Mouse (Mus musculus) MEL (cell line): ENCODE data around the gene Bace1. TPM values are rescaled to one million over a fixed set of nuclear protein-coding genes. Genes with fewer than 3 reads are reported as not detected.
A peak's percentile ranks its signal among the peaks of the same experiment; 100 is the strongest.

Source experiments
- DNase-seq: peaks from one replicate; pipeline ENCODE4 v3.0.0; 2011; ENCODE audit warnings: low read depth, low spot score
- H3K27ac ChIP-seq: 2 replicates; pipeline ENCODE4 v1.5.1; 2012; ENCODE audit warnings: low read depth, mild to moderate bottlenecking, control low read depth, low read length, moderate library complexity; ENCODE audit not compliant: control insufficient read depth
- H3K27me3 ChIP-seq, 2 experiments: fragments of 150-350 bp in 1 of 2; sonication (generic) in 1 of 2; 2 replicates each; pipeline ENCODE4 v1.6.1; 2012; ENCODE audit warnings: low read length in 2 of 2, mild to moderate bottlenecking in 2 of 2, improper control_type of control experiment in 1 of 2, moderate library complexity in 1 of 2; ENCODE audit not compliant: insufficient read depth in 2 of 2, control insufficient read depth in 1 of 2
- H3K36me3 ChIP-seq, 2 experiments: 2 replicates each; pipeline ENCODE4 v1.6.1; 2012 to 2014; ENCODE audit warnings: low read length in 2 of 2, improper control_type of control experiment in 1 of 2, inconsistent platforms in 1 of 2, mild to moderate bottlenecking in 1 of 2; ENCODE audit not compliant: insufficient read depth in 2 of 2, control insufficient read depth in 1 of 2
- H3K4me1 ChIP-seq, 2 experiments: fragments of 150-350 bp in 1 of 2; sonication (generic) in 1 of 2; 2 replicates each; pipeline ENCODE4 v1.6.1; 2012; ENCODE audit warnings: low read length in 2 of 2, improper control_type of control experiment in 1 of 2, mild to moderate bottlenecking in 1 of 2; ENCODE audit not compliant: insufficient read depth in 2 of 2, control insufficient read depth in 1 of 2
- H3K4me3 ChIP-seq, 2 experiments: fragments of 150-350 bp in 1 of 2; sonication (generic) in 1 of 2; 2 replicates each; pipeline ENCODE4 v1.5.1; 2012; ENCODE audit warnings: low read depth in 2 of 2, low read length in 2 of 2, mild to moderate bottlenecking in 2 of 2, moderate library complexity in 2 of 2, control low read depth in 1 of 2, improper control_type of control experiment in 1 of 2; ENCODE audit not compliant: control insufficient read depth in 1 of 2, insufficient read depth in 1 of 2
- H3K79me2 ChIP-seq: 2 replicates; pipeline ENCODE4 v1.6.1; 2012; ENCODE audit warnings: mild to moderate bottlenecking, low read length, moderate library complexity; ENCODE audit not compliant: control insufficient read depth, poor library complexity, insufficient read depth
- H3K9ac ChIP-seq: 2 replicates; pipeline ENCODE4 v1.6.1; 2012; ENCODE audit warnings: low read depth, mild to moderate bottlenecking, control low read depth, low read length, moderate library complexity; ENCODE audit not compliant: control insufficient read depth, poor library complexity, severe bottlenecking
- H3K9me3 ChIP-seq: fragments of 150-350 bp; sonication (generic); replicated peaks from 2 replicates; pipeline ENCODE4 v1.6.1; 2012; ENCODE audit warnings: mild to moderate bottlenecking, low read length, improper control_type of control experiment, moderate library complexity; ENCODE audit not compliant: insufficient read depth
- BHLHE40 ChIP-seq: IDR thresholded peaks from 2 replicates; pipeline ENCODE4 v1.6.1; 2012; ENCODE audit warnings: low read depth, mild to moderate bottlenecking, inconsistent platforms, low read length, improper control_type of control experiment, borderline replicate concordance
- CHD2 ChIP-seq: IDR thresholded peaks from 2 replicates; pipeline ENCODE4 v1.6.1; 2011; ENCODE audit warnings: low read length, improper control_type of control experiment
- CTCF ChIP-seq, 3 experiments: IDR thresholded peaks in 2 of 3; conservative IDR thresholded peaks in 1 of 3; 2 replicates each; pipeline ENCODE4 v1.5.1; 2011 to 2012; ENCODE audit warnings: low read length in 3 of 3, low read depth in 2 of 3, mild to moderate bottlenecking in 2 of 3, improper control_type of control experiment in 1 of 3, inconsistent platforms in 1 of 3, mixed read lengths in 1 of 3, moderate library complexity in 1 of 3; ENCODE audit not compliant: control insufficient read depth in 1 of 3, insufficient read depth in 1 of 3, poor library complexity in 1 of 3, severe bottlenecking in 1 of 3
- GATA1 ChIP-seq: IDR thresholded peaks from 2 replicates; pipeline ENCODE4 v1.6.1; 2011; ENCODE audit warnings: low read depth, low read length, improper control_type of control experiment
- NRF1 ChIP-seq: IDR thresholded peaks from 2 replicates; pipeline ENCODE4 v1.6.1; 2014; ENCODE audit warnings: low read depth, mild to moderate bottlenecking, inconsistent platforms, low read length, improper control_type of control experiment, moderate library complexity; ENCODE audit not compliant: poor library complexity, insufficient read depth, severe bottlenecking
- RAD21 ChIP-seq: IDR thresholded peaks from 2 replicates; pipeline ENCODE4 v1.6.1; 2011; ENCODE audit warnings: mild to moderate bottlenecking, low read depth, low read length, improper control_type of control experiment
- SMC3 ChIP-seq: IDR thresholded peaks from 2 replicates; pipeline ENCODE4 v1.6.1; 2011; ENCODE audit warnings: low read depth, low read length, improper control_type of control experiment
- TAL1 ChIP-seq: IDR thresholded peaks from 2 replicates; pipeline ENCODE4 v1.6.1; 2012; ENCODE audit warnings: mild to moderate bottlenecking, inconsistent platforms, low read length, moderate library complexity, mixed read lengths
- TBP ChIP-seq: IDR thresholded peaks from 2 replicates; pipeline ENCODE4 v1.8.0; 2011; ENCODE audit warnings: low read depth, low read length, improper control_type of control experiment
- UBTF ChIP-seq: IDR thresholded peaks from 2 replicates; pipeline ENCODE4 v1.6.1; 2012; ENCODE audit warnings: low read depth, mild to moderate bottlenecking, inconsistent platforms, low read length, improper control_type of control experiment, moderate library complexity, borderline replicate concordance; ENCODE audit not compliant: insufficient read depth
- ZC3H11A ChIP-seq: IDR thresholded peaks from 2 replicates; pipeline ENCODE4 v1.6.1; 2012; ENCODE audit warnings: low read depth, mild to moderate bottlenecking, inconsistent platforms, low read length, improper control_type of control experiment
- polyA plus RNA-seq, 2 experiments: library from polyadenylated mRNA; stranded (reverse) in 1 of 2; unstranded in 1 of 2; fragments of >175 nt in 1 of 2; fragments of >200 nt in 1 of 2; gene quantifications; 2 replicates each; pipeline versions ENCODE4 v1.2.1 to v1.2.4; 2012; ENCODE audit warnings: low replicate concordance in 2 of 2, low read depth in 1 of 2; ENCODE audit not compliant: insufficient read length in 2 of 2, insufficient read depth in 1 of 2, missing spikeins in 1 of 2
- total RNA-seq: library from RNA; depleted of rRNA; stranded (reverse); fragments of 300-350 nt; gene quantifications from 2 replicates; pipeline ENCODE4 v1.2.3, GENCODE M21; 2012; rRNA removed

Gene Bace1
- total and polyA plus RNA-seq, 3 experiments: 0.27 to 4.0 TPM; not detected in 1

DNA sequence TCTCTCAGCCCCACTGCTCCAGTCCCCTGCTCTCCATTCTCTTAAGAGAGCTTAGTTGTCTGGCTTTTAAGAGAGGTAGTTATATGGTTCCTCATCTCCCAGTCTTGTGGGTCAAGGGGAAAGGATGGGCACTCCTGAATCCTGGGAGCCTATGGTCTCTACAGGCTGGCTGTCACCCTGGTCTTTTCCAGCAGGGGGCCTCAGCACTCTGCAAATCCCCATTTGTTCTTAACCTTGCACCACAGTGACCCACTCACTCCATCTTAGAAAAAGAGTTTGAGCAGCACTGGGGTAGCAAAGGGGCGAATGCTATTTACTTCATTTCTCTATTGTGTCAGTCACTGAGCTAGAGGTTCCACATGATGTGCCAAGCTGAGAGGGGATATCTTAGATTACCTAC is 73.3 kb downstream of the Bace1 start:
- Histone ChIP-seq H3K9me3 (no peaks in the 10 kb centered on the region), H3K36me3 (peaks cover 0 to 2% of the 10 kb centered on the region in 2 experiments; a peak in 3 of 4 replicates), H3K9ac (no peak overlapping the region), H3K27ac (no peak overlapping the region), H3K79me2 (peaks cover 9% of the 10 kb centered on the region), H3K4me3 (no peak overlapping the region), H3K27me3 (no peaks in the 10 kb centered on the region), H3K4me1 (peaks cover 0 to 8% of the 10 kb centered on the region in 2 experiments; a peak in 3 of 4 replicates)
- TF ChIP-seq ZC3H11A: peak; percentile 56
- no peak for TF ChIP-seq BHLHE40
- TF ChIP-seq RAD21: peak; percentile 74
- no peak for TF ChIP-seq TAL1
- TF ChIP-seq CHD2: no peak
- TF ChIP-seq CTCF (IDR thresholded peaks at IDR 0.05 in 2 of 3, conservative IDR thresholded peaks at IDR 0.05 in 1 of 3; ENCODE audit: control insufficient read depth in 1 of 3, insufficient read depth in 1 of 3, low read depth in 2 of 3, low read length in 3 of 3, poor library complexity in 1 of 3, severe bottlenecking in 1 of 3): peak; percentile 74 to 76 (median 74)
- no peak for TF ChIP-seq NRF1
- no peak for TF ChIP-seq TBP
- no peak for TF ChIP-seq GATA1
- peak; percentile 69 for TF ChIP-seq SMC3
- no peak for TF ChIP-seq UBTF
- DNase-seq: peak; percentile 56

Other genes starting within 250 kb of the Bace1 start
- gene Cep164, start 9.9 kb upstream of the Bace1 start, total RNA-seq: 7.8 and 7.9 TPM in 2 replicates
- 10 to 100 TPM in 1 of 2 experiments, not detected in 1; 14.2 TPM for gene Cep164, start 9.9 kb upstream of the Bace1 start, polyA plus RNA-seq
- 11.5 and 12.7 TPM in 2 replicates for gene Pcsk7, start 67.9 kb downstream of the Bace1 start, total RNA-seq
- 10 to 100 TPM in 1 of 2 experiments, not detected in 1; 14.3 TPM for gene Pcsk7, start 67.9 kb downstream of the Bace1 start, polyA plus RNA-seq
- gene Rnf214, start 68.3 kb downstream of the Bace1 start, total RNA-seq: 7.9 and 8.1 TPM in 2 replicates
- gene Rnf214, start 68.3 kb downstream of the Bace1 start, polyA plus RNA-seq: 10 to 100 TPM in 1 of 2 experiments, not detected in 1; 17.0 TPM
- 0.20 and 0.42 TPM in 2 replicates for gene Tagln, start 97.5 kb downstream of the Bace1 start, total RNA-seq
- 1 to 10 TPM in 1 of 2 experiments, not detected in 1; 1.1 TPM for gene Tagln, start 97.5 kb downstream of the Bace1 start, polyA plus RNA-seq
- 22.4 and 27.0 TPM in 2 replicates for gene Sidt2, start 116.7 kb downstream of the Bace1 start, total RNA-seq
- gene Sidt2, start 116.7 kb downstream of the Bace1 start, polyA plus RNA-seq: 10 to 100 TPM in 1 of 2 experiments, not detected in 1; 71.8 TPM
- 125 and 127 TPM in 2 replicates for gene Pafah1b2, start 174.1 kb downstream of the Bace1 start, total RNA-seq
- 100 to 1,000 TPM; 131 to 178 TPM for gene Pafah1b2, start 174.1 kb downstream of the Bace1 start, polyA plus RNA-seq
- 63.3 and 78.7 TPM in 2 replicates for gene Sik3, start 174.2 kb downstream of the Bace1 start, total RNA-seq
- 100 to 1,000 TPM in 1 of 2 experiments, not detected in 1; 111 TPM for gene Sik3, start 174.2 kb downstream of the Bace1 start, polyA plus RNA-seq